Mouse (Mus musculus) olfactory bulb, adult 2 months (tissue): ENCODE data around the gene Lrr1.

ENCODE experiments used
- CTCF ChIP-seq: fragments of 200-500 bp; IDR thresholded peaks from 2 replicates; pipeline ENCODE4 v1.5.1; 2012; ENCODE audit warnings: low read depth, mild to moderate bottlenecking, low read length, moderate library complexity; ENCODE audit not compliant: insufficient read depth
- POLR2A ChIP-seq: fragments of 200-500 bp; IDR thresholded peaks from 2 replicates; pipeline ENCODE4 v1.6.1; 2012; ENCODE audit warnings: mild to moderate bottlenecking, low read depth, low read length, moderate library complexity; ENCODE audit not compliant: insufficient read depth

DNA sequence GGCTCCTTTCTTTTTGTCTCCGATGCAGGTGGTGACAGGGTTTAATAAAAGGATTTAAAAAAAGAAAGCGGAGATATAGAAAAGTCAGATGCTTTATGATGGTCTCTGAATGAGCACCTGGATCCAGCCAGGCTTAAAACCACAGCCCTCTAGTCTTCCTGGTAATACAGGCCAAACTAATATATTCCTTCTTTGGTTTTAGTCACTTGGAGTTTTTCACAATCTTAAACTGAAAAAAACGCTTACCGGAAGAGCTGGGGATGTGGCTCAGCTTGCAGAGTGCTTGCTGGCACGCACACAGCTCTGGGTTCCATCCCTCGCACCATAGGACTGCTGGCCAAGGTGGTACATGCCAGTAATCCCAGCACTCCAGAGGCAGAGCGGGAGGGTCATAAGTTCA, 48.0 kb downstream of the Lrr1 start:
- TF ChIP-seq POLR2A, result no peak
- TF ChIP-seq CTCF, result no peak
